Mouse (Mus musculus) erythroblast, adult 5-6 weeks (primary cell): ENCODE results near the gene Lix1l. TPM values are rescaled to one million over a fixed set of nuclear protein-coding genes. Genes with fewer than 3 reads are reported as not detected.
A peak's percentile ranks its signal among the peaks of the same experiment; 100 is the strongest.
"Not testable (repeated sequence)": the region's sequence is repeated elsewhere in the genome, so short reads cannot be mapped to it uniquely, and the experiment has no call there.

Experiments used
- ATAC-seq: replicated peaks from 2 replicates; pipeline ENCODE4 v1.8.0; 2016; ENCODE audit warnings: moderate number of reproducible peaks, mild to moderate bottlenecking, moderate TSS enrichment, inconsistent platforms; ENCODE audit not compliant: poor library complexity, low FRiP score, severe bottlenecking
- total RNA-seq, 2 experiments: library from RNA; stranded (forward) in 1 of 2; stranded (reverse) in 1 of 2; fragments of 150-400 nt in 1 of 2; fragments of 200-764, 138-1000 nt in 1 of 2; gene quantifications; 2 replicates each; pipeline versions ENCODE4 v1.2.3 to v1.2.4; 2015 to 2017; ENCODE audit warnings: low replicate concordance in 2 of 2

Lix1l gene
- total RNA-seq, 2 experiments from 2014 or later = not detected

- ATAC-seq = not testable (repeated sequence)
These were observed 64.9 kb downstream of the Lix1l start for GRCm38 (mm10) chr3:96665732-96666363.

- no peak for ATAC-seq
These were observed 66.0 kb downstream of the Lix1l start for GRCm38 (mm10) chr3:96666916-96667315.

- no peak for ATAC-seq
These were observed 66.4 kb downstream of the Lix1l start for GRCm38 (mm10) chr3:96667316-96667715.

- ATAC-seq = no peak
These were observed 67.6 kb downstream of the Lix1l start for GRCm38 (mm10) chr3:96668424-96669067.

- ATAC-seq = peak; percentile 87
These were observed 68.9 kb downstream of the Lix1l start, which contains the start of gene Ankrd35 for GRCm38 (mm10) chr3:96669727-96670468. Gene Ankrd35, plus strand, starts transcription at chr3:96670131.

GRCm38 (mm10) chr3:96671519-96671918, 70.6 kb downstream of the Lix1l start:
- no peak for ATAC-seq

- ATAC-seq = no peak
These were observed 72.6 kb downstream of the Lix1l start for GRCm38 (mm10) chr3:96673514-96673913.

- no peak for ATAC-seq
These were observed 73.5 kb downstream of the Lix1l start for GRCm38 (mm10) chr3:96674442-96674841.

- ATAC-seq = no peak
These were observed 74.2 kb downstream of the Lix1l start for GRCm38 (mm10) chr3:96675171-96675570.

GRCm38 (mm10) chr3:96675690-96676089, 74.7 kb downstream of the Lix1l start:
- ATAC-seq = no peak

Other genes with a start within 250 kb of the Lix1l start
- gene BC107364, start 148.8 kb upstream of the Lix1l start, total RNA-seq (2015; ENCODE audit: low replicate concordance) = not detected in 2 replicates
- not detected in 2 replicates for gene BC107364, start 148.8 kb upstream of the Lix1l start, total RNA-seq (2017; ENCODE audit: low replicate concordance)
- not detected in 2 replicates for gene Hfe2, start 76.0 kb upstream of the Lix1l start, total RNA-seq (2015; ENCODE audit: low replicate concordance)
- gene Hfe2, start 76.0 kb upstream of the Lix1l start, total RNA-seq (2017; ENCODE audit: low replicate concordance) = 0.17 TPM in 1 of 2 replicates, not detected in the other
- 125 and 174 TPM in 2 replicates for gene Txnip, start 43.2 kb upstream of the Lix1l start, total RNA-seq (2015; ENCODE audit: low replicate concordance)
- 113 and 122 TPM in 2 replicates for gene Txnip, start 43.2 kb upstream of the Lix1l start, total RNA-seq (2017; ENCODE audit: low replicate concordance)
- not detected in 2 replicates for gene Gm16253, start 24.2 kb upstream of the Lix1l start, total RNA-seq (2015; ENCODE audit: low replicate concordance)
- not detected in 2 replicates for gene Gm16253, start 24.2 kb upstream of the Lix1l start, total RNA-seq (2017; ENCODE audit: low replicate concordance)
- gene Polr3gl, start 7.0 kb upstream of the Lix1l start, total RNA-seq (2015; ENCODE audit: low replicate concordance) = 7.3 and 17.7 TPM in 2 replicates
- 3.9 and 16.5 TPM in 2 replicates for gene Polr3gl, start 7.0 kb upstream of the Lix1l start, total RNA-seq (2017; ENCODE audit: low replicate concordance)
- gene Ankrd34a, start 4.5 kb upstream of the Lix1l start, total RNA-seq (2015; ENCODE audit: low replicate concordance) = not detected in 2 replicates
- gene Ankrd34a, start 4.5 kb upstream of the Lix1l start, total RNA-seq (2017; ENCODE audit: low replicate concordance) = not detected in 2 replicates
- 25.3 and 30.4 TPM in 2 replicates for gene Rbm8a, start 28.8 kb downstream of the Lix1l start, total RNA-seq (2015; ENCODE audit: low replicate concordance)
- gene Rbm8a, start 28.8 kb downstream of the Lix1l start, total RNA-seq (2017; ENCODE audit: low replicate concordance) = 16.4 and 18.5 TPM in 2 replicates
- gene Pex11b, start 34.2 kb downstream of the Lix1l start, total RNA-seq (2015; ENCODE audit: low replicate concordance) = 7.7 and 22.1 TPM in 2 replicates
- gene Pex11b, start 34.2 kb downstream of the Lix1l start, total RNA-seq (2017; ENCODE audit: low replicate concordance) = 2.6 and 7.1 TPM in 2 replicates
- not detected in 2 replicates for gene Gm42957, start 34.3 kb downstream of the Lix1l start, total RNA-seq (2015; ENCODE audit: low replicate concordance)
- gene Gm42957, start 34.3 kb downstream of the Lix1l start, total RNA-seq (2017; ENCODE audit: low replicate concordance) = not detected in 2 replicates
- gene Itga10, start 44.4 kb downstream of the Lix1l start, total RNA-seq (2015; ENCODE audit: low replicate concordance) = not detected in 2 replicates
- gene Itga10, start 44.4 kb downstream of the Lix1l start, total RNA-seq (2017; ENCODE audit: low replicate concordance) = 0.14 and 1.4 TPM in 2 replicates
- gene Ankrd35, start 69.0 kb downstream of the Lix1l start, total RNA-seq (2015; ENCODE audit: low replicate concordance) = not detected in 2 replicates
- not detected in 2 replicates for gene Ankrd35, start 69.0 kb downstream of the Lix1l start, total RNA-seq (2017; ENCODE audit: low replicate concordance)
- 3.8 and 11.0 TPM in 2 replicates for gene Pias3, start 95.2 kb downstream of the Lix1l start, total RNA-seq (2015; ENCODE audit: low replicate concordance)
- gene Pias3, start 95.2 kb downstream of the Lix1l start, total RNA-seq (2017; ENCODE audit: low replicate concordance) = 2.2 and 3.2 TPM in 2 replicates
- not detected in 2 replicates for gene Nudt17, start 107.4 kb downstream of the Lix1l start, total RNA-seq (2015; ENCODE audit: low replicate concordance)
- not detected in 2 replicates for gene Nudt17, start 107.4 kb downstream of the Lix1l start, total RNA-seq (2017; ENCODE audit: low replicate concordance)
- gene Polr3c, start 126.5 kb downstream of the Lix1l start, total RNA-seq (2015; ENCODE audit: low replicate concordance) = 11.3 and 15.9 TPM in 2 replicates
- 12.8 and 13.7 TPM in 2 replicates for gene Polr3c, start 126.5 kb downstream of the Lix1l start, total RNA-seq (2017; ENCODE audit: low replicate concordance)
- 33.4 and 41.6 TPM in 2 replicates for gene Rnf115, start 126.5 kb downstream of the Lix1l start, total RNA-seq (2015; ENCODE audit: low replicate concordance)
- gene Rnf115, start 126.5 kb downstream of the Lix1l start, total RNA-seq (2017; ENCODE audit: low replicate concordance) = 32.6 and 38.3 TPM in 2 replicates
- 1.3 TPM in 1 of 2 replicates, not detected in the other for gene Pdzk1, start 228.1 kb downstream of the Lix1l start, total RNA-seq (2015; ENCODE audit: low replicate concordance)
- gene Pdzk1, start 228.1 kb downstream of the Lix1l start, total RNA-seq (2017; ENCODE audit: low replicate concordance) = 1.4 and 5.4 TPM in 2 replicates
- gene Cd160, start 228.2 kb downstream of the Lix1l start, total RNA-seq (2015; ENCODE audit: low replicate concordance) = not detected in 2 replicates
- gene Cd160, start 228.2 kb downstream of the Lix1l start, total RNA-seq (2017; ENCODE audit: low replicate concordance) = 0.70 TPM in 1 of 2 replicates, not detected in the other